Mouse (Mus musculus): ENCODE data around the gene Mgrn1. TPM values are rescaled to one million over a fixed set of nuclear protein-coding genes. Genes with fewer than 3 reads are reported as not detected.
A peak's percentile ranks its signal among the peaks of the same experiment; 100 is the strongest.

The Mgrn1 gene
- polyA plus RNA-seq, 1 experiment from 2014 or later: 57.8 TPM

- H3K9ac ChIP-seq (ENCODE audit: low read depth, low read length): no peak overlapping the region
- H3K4me1 ChIP-seq (replicated peaks; ENCODE audit: control insufficient read depth, insufficient read depth, low read length): no peaks in the 10 kb centered on the region
- no peaks in the 10 kb centered on the region for H3K9me3 ChIP-seq (ENCODE audit: control insufficient read depth)
- no peaks in the 10 kb centered on the region for H3K36me3 ChIP-seq (ENCODE audit: control insufficient read depth, insufficient read depth)
- TF ChIP-seq CTCF (IDR thresholded peaks at IDR 0.05; ENCODE audit: low read depth): no peak
- no peak overlapping the region for H3K4me2 ChIP-seq (replicated peaks; ENCODE audit: low read depth)
- H3K4me3 ChIP-seq (ENCODE audit: low read depth, low read length): no peak overlapping the region
- WGBS: 52% methylated on average over 5 of the region's 5 CpGs
- ATAC-seq: no peak
- no peak overlapping the region for H3K27ac ChIP-seq (ENCODE audit: low read depth, low read length)
- no peaks in the 10 kb centered on the region for H3K27me3 ChIP-seq (replicated peaks; ENCODE audit: control insufficient read depth, insufficient read depth, low read length)
Observed at GRCm38 (mm10) chr16:4978275-4979051, 92.4 kb downstream of the Mgrn1 start.

GRCm38 (mm10) chr16:4979755-4980380 is 93.8 kb downstream of the Mgrn1 start:
- H3K36me3 ChIP-seq (ENCODE audit: control insufficient read depth, insufficient read depth): no peaks in the 10 kb centered on the region
- no peaks in the 10 kb centered on the region for H3K4me1 ChIP-seq (replicated peaks; ENCODE audit: control insufficient read depth, insufficient read depth, low read length)
- ATAC-seq: no peak; the same call in 1 of the 2 replicates
- no peak overlapping the region for H3K9ac ChIP-seq (ENCODE audit: low read depth, low read length)
- WGBS: 66% methylated on average over 4 of the region's 4 CpGs
- H3K27ac ChIP-seq (ENCODE audit: low read depth, low read length): no peak overlapping the region
- H3K9me3 ChIP-seq (ENCODE audit: control insufficient read depth): no peaks in the 10 kb centered on the region
- peak; percentile 77 for TF ChIP-seq CTCF (IDR thresholded peaks at IDR 0.05; ENCODE audit: low read depth)
- no peak overlapping the region for H3K4me3 ChIP-seq (ENCODE audit: low read depth, low read length)
- no peak overlapping the region for H3K4me2 ChIP-seq (replicated peaks; ENCODE audit: low read depth)
- no peaks in the 10 kb centered on the region for H3K27me3 ChIP-seq (replicated peaks; ENCODE audit: control insufficient read depth, insufficient read depth, low read length)

DNA sequence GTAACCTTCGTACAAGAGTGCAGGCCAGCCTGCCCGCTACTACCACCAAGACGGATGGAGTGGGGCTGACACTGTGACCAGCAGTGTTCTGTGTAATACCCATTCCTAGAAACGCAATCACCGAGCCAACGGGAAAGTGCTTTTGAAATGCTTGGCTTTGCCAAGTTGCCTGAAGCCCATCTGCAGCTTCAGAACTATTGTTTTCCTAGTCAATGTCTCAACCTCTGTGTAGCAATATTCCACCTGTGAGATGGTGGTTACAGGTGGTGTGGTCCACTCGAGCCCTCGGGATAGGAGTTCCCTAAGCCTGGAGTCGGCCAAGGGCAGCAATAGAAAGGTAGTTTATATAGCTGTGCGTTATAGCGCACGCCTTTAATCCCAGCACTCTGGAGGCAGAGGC is 98.7 kb downstream of the Mgrn1 start:
- TF ChIP-seq CTCF (IDR thresholded peaks at IDR 0.05; ENCODE audit: low read depth): no peak
- H3K4me3 ChIP-seq (ENCODE audit: low read depth, low read length): no peak overlapping the region
- WGBS: 91% methylated on average over 12 of the region's 12 CpGs

More for the DNA sequence above, 98.7 kb downstream of the Mgrn1 start:
- H3K36me3 ChIP-seq (ENCODE audit: control insufficient read depth, insufficient read depth): no peaks in the 10 kb centered on the region
- no peaks in the 10 kb centered on the region for H3K4me1 ChIP-seq (replicated peaks; ENCODE audit: control insufficient read depth, insufficient read depth, low read length)
- ATAC-seq: no peak
- H3K9ac ChIP-seq (ENCODE audit: low read depth, low read length): no peak overlapping the region
- no peaks in the 10 kb centered on the region for H3K9me3 ChIP-seq (ENCODE audit: control insufficient read depth)
- no peak overlapping the region for H3K4me2 ChIP-seq (replicated peaks; ENCODE audit: low read depth)
- H3K27ac ChIP-seq (ENCODE audit: low read depth, low read length): no peak overlapping the region
- H3K27me3 ChIP-seq (replicated peaks; ENCODE audit: control insufficient read depth, insufficient read depth, low read length): no peaks in the 10 kb centered on the region

Other genes with a start within 250 kb of the Mgrn1 start
- gene Vasn, start 246.3 kb upstream of the Mgrn1 start, polyA plus RNA-seq (2015; fragmentation: Nextera tagmentation; extraction: Ambion mirVana): 5.0 and 5.3 TPM in 2 replicates
- gene Dnaja3, start 246.3 kb upstream of the Mgrn1 start, polyA plus RNA-seq (2015; fragmentation: Nextera tagmentation; extraction: Ambion mirVana): 37.9 and 38.6 TPM in 2 replicates
- 25.3 and 27.5 TPM in 2 replicates for gene Coro7, start 206.5 kb upstream of the Mgrn1 start, polyA plus RNA-seq (2015; fragmentation: Nextera tagmentation; extraction: Ambion mirVana)
- 10.2 and 11.6 TPM in 2 replicates for gene Nmral1, start 166.9 kb upstream of the Mgrn1 start, polyA plus RNA-seq (2015; fragmentation: Nextera tagmentation; extraction: Ambion mirVana)
- 63.1 and 64.3 TPM in 2 replicates for gene Hmox2, start 159.9 kb upstream of the Mgrn1 start, polyA plus RNA-seq (2015; fragmentation: Nextera tagmentation; extraction: Ambion mirVana)
- gene Cdip1, start 96.0 kb upstream of the Mgrn1 start, polyA plus RNA-seq (2015; fragmentation: Nextera tagmentation; extraction: Ambion mirVana): 68.0 and 75.2 TPM in 2 replicates
- not detected in 2 replicates for gene 4930562C15Rik, start 50.8 kb upstream of the Mgrn1 start, polyA plus RNA-seq (2015; fragmentation: Nextera tagmentation; extraction: Ambion mirVana)
- gene Ubald1, start 5.9 kb upstream of the Mgrn1 start, polyA plus RNA-seq (2015; fragmentation: Nextera tagmentation; extraction: Ambion mirVana): 22.9 and 24.9 TPM in 2 replicates
- 77.7 and 79.5 TPM in 2 replicates for gene Nudt16l1, start 52.5 kb downstream of the Mgrn1 start, polyA plus RNA-seq (2015; fragmentation: Nextera tagmentation; extraction: Ambion mirVana)
- 17.7 and 18.0 TPM in 2 replicates for gene Anks3, start 78.0 kb downstream of the Mgrn1 start, polyA plus RNA-seq (2015; fragmentation: Nextera tagmentation; extraction: Ambion mirVana)
- gene Sept12, start 111.6 kb downstream of the Mgrn1 start, polyA plus RNA-seq (2015; fragmentation: Nextera tagmentation; extraction: Ambion mirVana): not detected in 2 replicates
- 329 and 375 TPM in 2 replicates for gene Smim22, start 121.0 kb downstream of the Mgrn1 start, polyA plus RNA-seq (2015; fragmentation: Nextera tagmentation; extraction: Ambion mirVana)
- gene Rogdi, start 127.3 kb downstream of the Mgrn1 start, polyA plus RNA-seq (2015; fragmentation: Nextera tagmentation; extraction: Ambion mirVana): 21.8 and 25.3 TPM in 2 replicates
- 65.3 and 69.7 TPM in 2 replicates for gene Glyr1, start 163.6 kb downstream of the Mgrn1 start, polyA plus RNA-seq (2015; fragmentation: Nextera tagmentation; extraction: Ambion mirVana)
- 14.7 and 16.7 TPM in 2 replicates for gene Ubn1, start 163.8 kb downstream of the Mgrn1 start, polyA plus RNA-seq (2015; fragmentation: Nextera tagmentation; extraction: Ambion mirVana)
- gene Ppl, start 246.2 kb downstream of the Mgrn1 start, polyA plus RNA-seq (2015; fragmentation: Nextera tagmentation; extraction: Ambion mirVana): 0.69 and 0.86 TPM in 2 replicates

Data from intestine, postnatal 0 days (tissue).